Mouse (Mus musculus) lung, embryonic 14.5 days (tissue): ENCODE data around the gene Inf2. TPM values are rescaled to one million over a fixed set of nuclear protein-coding genes. Genes with fewer than 3 reads are reported as not detected.

Source experiments
- ATAC-seq: fragments of 200-750 bp; cut with Nextera tagmentation; 2 replicates; pipeline ENCODE4 v1.8.0; 2017; ENCODE audit warnings: mild to moderate bottlenecking, moderate TSS enrichment, moderate library complexity; ENCODE audit not compliant: insufficient read depth
- DNase-seq: peaks from one replicate; pipeline ENCODE4 v3.0.0-alpha.2; 2015
- H3K27ac ChIP-seq: fragments of 300-500 bp; sonication (generic); 2 replicates; pipeline ENCODE4 v1.5.1; 2014; ENCODE audit warnings: low read depth, mild to moderate bottlenecking, moderate library complexity
- H3K27me3 ChIP-seq: fragments of 300-500 bp; sonication (generic); 2 replicates; pipeline ENCODE4 v1.6.1; 2014; ENCODE audit warnings: low read length, control low read depth; ENCODE audit not compliant: insufficient read depth
- H3K36me3 ChIP-seq: fragments of 300-500 bp; sonication (generic); 2 replicates; pipeline ENCODE4 v1.6.1; 2014; ENCODE audit warnings: control low read depth; ENCODE audit not compliant: insufficient read depth
- H3K4me1 ChIP-seq: fragments of 300-500 bp; sonication (generic); 2 replicates; pipeline ENCODE4 v1.6.1; 2014; ENCODE audit warnings: antibody characterized with exemption, control low read depth; ENCODE audit not compliant: insufficient read depth
- H3K4me2 ChIP-seq: fragments of 300-500 bp; sonication (generic); 2 replicates; pipeline ENCODE4 v1.6.1; 2014; ENCODE audit warnings: mild to moderate bottlenecking
- H3K4me3 ChIP-seq: fragments of 300-500 bp; sonication (generic); 2 replicates; pipeline ENCODE4 v1.5.1; 2014; ENCODE audit warnings: low read depth, low read length
- H3K9ac ChIP-seq: fragments of 300-500 bp; sonication (generic); 2 replicates; pipeline ENCODE4 v1.6.1; 2014
- H3K9me3 ChIP-seq: fragments of 300-500 bp; sonication (generic); 2 replicates; pipeline ENCODE4 v1.6.1; 2016; ENCODE audit warnings: low read depth, low read length, control low read depth
- CTCF ChIP-seq: IDR thresholded peaks from 2 replicates; pipeline ENCODE4 v1.5.1; 2016; ENCODE audit warnings: antibody characterized with exemption, low read depth
- WGBS: fragments of 180-500 bp; shearing (Covaris S2); extraction: QIAGEN DNeasy Blood & Tissue Kit; methylation state at CpG from one replicate; pipeline ENCODE4 v1.1.7; 2014; 5-methylcytosine and 5-hydroxymethylcytosine counted together
- microRNA-seq: library from miRNA; unstranded; fragments of <30 nt; microRNA quantifications from one replicate; pipeline ENCODE4, GENCODE M21; 2016; ENCODE audit warnings: borderline number of aligned reads
- polyA plus RNA-seq: library from polyadenylated mRNA; unstranded; fragments of >200 nt; fragmentation: Nextera tagmentation; extraction: Ambion mirVana; gene quantifications from 2 replicates; pipeline ENCODE4 v1.2.1, GENCODE M21; 2014

Gene Inf2
- polyA plus RNA-seq, 1 experiment from 2014 or later: 5.2 TPM

DNA sequence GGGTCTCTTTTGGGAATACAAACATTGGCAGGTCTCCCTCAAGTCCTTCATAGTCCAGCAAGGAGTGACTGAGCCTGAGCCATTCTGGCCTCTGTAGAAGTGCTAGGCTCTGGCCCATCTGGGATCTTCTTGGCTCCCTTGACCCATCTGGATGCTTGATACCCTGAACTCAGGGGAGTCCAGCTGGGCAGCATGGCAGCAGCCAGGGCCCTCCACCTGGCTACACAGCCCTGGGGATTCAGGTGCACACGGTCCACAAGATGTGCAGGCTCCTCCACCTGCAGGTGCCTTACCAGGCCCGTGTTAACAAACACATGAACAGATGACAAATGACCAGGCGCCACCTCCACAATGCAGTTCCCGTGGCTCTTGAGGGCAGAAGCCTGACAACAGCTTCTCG lies 76.1 kb downstream of the Inf2 start:
- H3K9ac ChIP-seq: no peak overlapping the region
- H3K9me3 ChIP-seq: no peaks in the 10 kb centered on the region
- peak overlapping the region; percentile 42 for H3K4me2 ChIP-seq
- peaks cover 91% of the 10 kb centered on the region for H3K36me3 ChIP-seq
- H3K4me1 ChIP-seq: peaks cover 68% of the 10 kb centered on the region
- no peak overlapping the region for H3K4me3 ChIP-seq
- H3K27ac ChIP-seq: peak overlapping the region; percentile 85
- WGBS: 25% methylated on average over 5 of the region's 5 CpGs
- DNase-seq (no peak), ATAC-seq (no peak)
- no peak for TF ChIP-seq CTCF
- no peaks in the 10 kb centered on the region for H3K27me3 ChIP-seq

Small RNA genes within 50 kb of the gene (microRNA-seq; reads per million reads assigned to microRNA genes)
- gene Mir6939: 1.7 reads per million

Other genes with a start within 250 kb of the Inf2 start
- gene A530016L24Rik, start 99.3 kb upstream of the Inf2 start, polyA plus RNA-seq: not detected in 2 replicates
- 0.12 and 0.32 TPM in 2 replicates for gene Tmem179, start 72.0 kb upstream of the Inf2 start, polyA plus RNA-seq
- 3.8 and 5.0 TPM in 2 replicates for gene Adssl1, start 31.3 kb downstream of the Inf2 start, polyA plus RNA-seq
- gene Siva1, start 55.9 kb downstream of the Inf2 start, polyA plus RNA-seq: 253 and 291 TPM in 2 replicates
- gene Akt1, start 86.1 kb downstream of the Inf2 start, polyA plus RNA-seq: 140 and 166 TPM in 2 replicates
- gene Zbtb42, start 90.0 kb downstream of the Inf2 start, polyA plus RNA-seq: 6.7 and 9.0 TPM in 2 replicates
- gene Cep170b, start 131.7 kb downstream of the Inf2 start, polyA plus RNA-seq: 21.4 and 23.1 TPM in 2 replicates
- 9.3 and 10.9 TPM in 2 replicates for gene Pld4, start 171.9 kb downstream of the Inf2 start, polyA plus RNA-seq
- 0.61 and 0.64 TPM in 2 replicates for gene Ahnak2, start 213.9 kb downstream of the Inf2 start, polyA plus RNA-seq
- 4.3 and 5.1 TPM in 2 replicates for gene Clba1, start 220.2 kb downstream of the Inf2 start, polyA plus RNA-seq
- 140 and 153 TPM in 2 replicates for gene Cdca4, start 240.6 kb downstream of the Inf2 start, polyA plus RNA-seq